17 mouse cellular contexts compared by ENCODE assay signal in the genomic region with DNA sequence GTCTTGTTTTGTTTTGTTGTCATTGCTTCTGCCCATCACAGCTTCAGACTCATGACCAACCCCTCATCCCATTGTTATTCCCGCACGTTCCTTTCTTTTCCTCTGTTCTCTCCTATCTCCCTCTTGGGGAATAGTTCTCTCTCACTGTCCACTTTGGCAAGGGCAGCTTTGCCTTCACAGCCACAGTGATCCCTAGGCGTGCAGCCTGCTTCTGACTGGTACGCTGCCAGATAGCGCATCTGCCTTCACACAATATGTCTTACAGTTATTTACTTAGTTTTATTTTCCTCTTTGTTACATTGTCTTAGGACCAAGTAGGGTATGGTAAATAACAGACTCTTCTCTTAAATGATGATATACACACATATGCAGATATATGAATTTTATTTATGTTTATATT.
"Had no signal": no experiment of that assay in that cellular context is flagged by ENCODE, and none has a peak within 500 bp of the region (broad histone marks: within the 10 kb centered on the region; RNA-seq: fewer than 3 reads in every experiment).

No protein-coding gene starts in this region.

- H3K9me3 ChIP-seq: liver, embryonic 15.5 days; megakaryocyte, embryonic 14.5 days; neural tube, embryonic 12.5 days; stomach, embryonic 15.5 days had no signal

- H3K36me3 ChIP-seq: liver, embryonic 15.5 days; neural tube, embryonic 12.5 days; stomach, embryonic 15.5 days had no signal

- H3K27ac ChIP-seq: liver, embryonic 15.5 days; macrophage; neural tube, embryonic 12.5 days; stomach, embryonic 15.5 days; stomach, postnatal 0 days had no signal

- ATAC-seq: liver, postnatal 0 days; midbrain, embryonic 16.5 days had no signal

- H3K27me3 ChIP-seq: liver, embryonic 15.5 days; megakaryocyte, embryonic 14.5 days; neural tube, embryonic 12.5 days; stomach, embryonic 15.5 days had no signal

- H3K4me1 ChIP-seq: liver, embryonic 15.5 days; megakaryocyte, embryonic 14.5 days; stomach, embryonic 15.5 days had no signal

- H3K4me2 ChIP-seq: liver, embryonic 15.5 days; midbrain, embryonic 11.5 days; neural tube, embryonic 12.5 days; stomach, embryonic 15.5 days had no signal

- H3K9ac ChIP-seq: liver, embryonic 15.5 days; liver, postnatal 0 days; neural tube, embryonic 12.5 days; stomach, embryonic 15.5 days had no signal

- DNase-seq: liver, postnatal 0 days; lung, adult 2 months; lung, postnatal 10 days; lung, postnatal 36 days; midbrain, embryonic 14.5 days; right cerebral cortex, postnatal 14 days; thymus, adult 2 months; thymus, postnatal 25 days; thymus, postnatal 4 days had no signal

- H3K4me3 ChIP-seq: liver, embryonic 15.5 days; megakaryocyte, embryonic 14.5 days; neural tube, embryonic 12.5 days; stomach, embryonic 15.5 days had no signal
